Mouse (Mus musculus): Measurements from ENCODE around the gene Map3k7.

The Map3k7 gene

DNA sequence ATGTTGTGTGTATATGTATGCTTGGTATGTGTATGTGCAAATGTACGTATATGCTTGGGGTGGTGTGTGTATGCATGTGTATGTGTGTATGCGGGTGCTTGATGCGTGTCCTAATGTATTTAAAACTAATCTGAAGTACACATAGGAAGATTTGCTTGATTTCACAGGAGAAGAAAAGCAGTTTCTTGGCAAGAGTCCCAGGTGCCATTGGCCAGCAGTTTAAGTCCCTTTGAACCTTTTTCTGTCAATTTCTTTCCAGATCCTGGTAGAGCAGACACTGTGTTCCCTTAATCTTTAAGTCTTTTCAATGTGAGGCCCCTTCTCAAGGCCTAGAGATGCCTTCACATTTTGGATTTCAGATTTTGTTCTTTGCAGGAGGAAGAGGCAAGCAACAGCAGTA lies 99.4 kb downstream of the Map3k7 start:
- no peak for DNase-seq

Data from kidney, postnatal 10 days (tissue).